Mouse (Mus musculus) liver, embryonic 13.5 days (tissue): ENCODE data around the gene A130010J15Rik. TPM values are rescaled to one million over a fixed set of nuclear protein-coding genes. Genes with fewer than 3 reads are reported as not detected.

Experiments used
- ATAC-seq: fragments of 200-750 bp; cut with Nextera tagmentation; 2 replicates; pipeline ENCODE4 v1.8.0; 2017; ENCODE audit warnings: low read depth, mild to moderate bottlenecking, moderate number of reproducible peaks, moderate library complexity
- DNase-seq: peaks from one replicate; pipeline ENCODE4 v3.0.0; 2022
- H3K27ac ChIP-seq: fragments of 300-500 bp; sonication (generic); 2 replicates; pipeline ENCODE4 v1.5.1; 2015; ENCODE audit warnings: moderate library complexity, mild to moderate bottlenecking, inconsistent platforms
- H3K27me3 ChIP-seq: fragments of 300-500 bp; sonication (generic); 2 replicates; pipeline ENCODE4 v1.6.1; 2015; ENCODE audit warnings: mild to moderate bottlenecking, inconsistent platforms
- H3K36me3 ChIP-seq: fragments of 300-500 bp; sonication (generic); 2 replicates; pipeline ENCODE4 v1.6.1; 2015; ENCODE audit warnings: mild to moderate bottlenecking, inconsistent platforms
- H3K4me1 ChIP-seq: fragments of 300-500 bp; sonication (generic); replicated peaks from 2 replicates; pipeline ENCODE4 v1.6.1; 2015; ENCODE audit warnings: inconsistent platforms
- H3K4me2 ChIP-seq: fragments of 300-500 bp; sonication (generic); 2 replicates; pipeline ENCODE4 v1.6.1; 2015; ENCODE audit warnings: inconsistent platforms, mild to moderate bottlenecking, moderate library complexity
- H3K4me3 ChIP-seq: fragments of 300-500 bp; sonication (generic); replicated peaks from 2 replicates; pipeline ENCODE4 v1.5.1; 2015; ENCODE audit warnings: mild to moderate bottlenecking, inconsistent platforms
- H3K9ac ChIP-seq: fragments of 300-500 bp; sonication (generic); 2 replicates; pipeline ENCODE4 v1.6.1; 2015; ENCODE audit warnings: mild to moderate bottlenecking, inconsistent platforms
- H3K9me3 ChIP-seq: fragments of 300-500 bp; sonication (generic); replicated peaks from 2 replicates; pipeline ENCODE4 v1.6.1; 2016; ENCODE audit warnings: inconsistent platforms
- WGBS: fragments of 180-500 bp; shearing (Covaris S2); methylation state at CpG from one replicate; pipeline ENCODE4 v1.1.7; 2015; ENCODE audit not compliant: insufficient replicate concordance; 5-methylcytosine and 5-hydroxymethylcytosine counted together
- polyA plus RNA-seq: library from polyadenylated mRNA; unstranded; fragments of >200 nt; fragmentation: Nextera tagmentation; extraction: Ambion mirVana; gene quantifications from 2 replicates; pipeline ENCODE4 v1.2.1, GENCODE M21; 2015

Gene A130010J15Rik
- polyA plus RNA-seq, 1 experiment from 2014 or later = 5.5 TPM

DNA sequence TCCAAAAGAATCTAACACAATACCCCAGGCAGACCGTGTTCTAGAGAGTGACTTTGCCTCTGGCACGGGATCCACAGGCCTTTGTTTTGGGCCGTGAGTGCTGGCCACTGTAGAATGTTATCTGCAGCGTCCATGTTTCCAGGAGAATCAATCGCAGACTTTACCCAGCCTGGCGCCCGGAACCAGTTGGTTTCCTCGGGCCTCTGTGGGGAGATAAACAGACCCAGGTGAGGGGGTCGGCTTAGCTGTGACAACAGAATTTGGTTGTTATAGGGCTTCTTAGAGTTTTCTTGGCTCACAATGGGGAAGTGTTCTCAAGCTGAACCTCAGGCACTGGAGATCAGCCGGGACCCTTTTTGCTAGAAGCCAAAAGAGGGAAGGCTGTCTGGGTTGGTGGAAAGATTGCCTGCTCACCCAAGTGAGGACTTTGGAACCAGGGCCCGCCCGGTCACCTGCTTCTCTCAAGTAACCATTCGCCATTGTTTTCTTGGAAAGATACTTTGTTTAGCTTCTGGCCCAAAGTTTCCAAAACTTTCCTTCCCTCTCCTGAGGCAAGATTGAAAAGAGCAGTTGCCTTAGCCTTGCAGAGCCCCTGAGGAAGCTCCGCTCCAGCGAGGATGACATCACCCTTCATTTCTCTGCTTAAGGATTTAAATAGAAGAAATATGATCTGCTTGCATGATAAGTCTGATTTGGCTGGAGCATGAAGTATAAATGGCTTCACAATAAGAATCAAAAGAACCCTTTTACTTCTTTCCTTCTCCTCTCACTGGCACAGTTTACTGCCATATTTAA, 11.3 kb upstream of the A130010J15Rik start:
- ATAC-seq (no peak), DNase-seq (no peak)
- 25% methylated on average over 15 of the region's 15 CpGs for WGBS
- H3K36me3 ChIP-seq = no peaks in the 10 kb centered on the region
- H3K4me2 ChIP-seq = no peak overlapping the region
- peaks cover 53% of the 10 kb centered on the region for H3K4me1 ChIP-seq
- no peak overlapping the region for H3K9ac ChIP-seq
- H3K27me3 ChIP-seq = peaks cover 33% of the 10 kb centered on the region
- H3K27ac ChIP-seq = 0 out of 2 replicates have a peak overlapping the region, but pooled peaks have one; percentile 29
- H3K4me3 ChIP-seq = no peak overlapping the region
- H3K9me3 ChIP-seq = no peaks in the 10 kb centered on the region

DNA sequence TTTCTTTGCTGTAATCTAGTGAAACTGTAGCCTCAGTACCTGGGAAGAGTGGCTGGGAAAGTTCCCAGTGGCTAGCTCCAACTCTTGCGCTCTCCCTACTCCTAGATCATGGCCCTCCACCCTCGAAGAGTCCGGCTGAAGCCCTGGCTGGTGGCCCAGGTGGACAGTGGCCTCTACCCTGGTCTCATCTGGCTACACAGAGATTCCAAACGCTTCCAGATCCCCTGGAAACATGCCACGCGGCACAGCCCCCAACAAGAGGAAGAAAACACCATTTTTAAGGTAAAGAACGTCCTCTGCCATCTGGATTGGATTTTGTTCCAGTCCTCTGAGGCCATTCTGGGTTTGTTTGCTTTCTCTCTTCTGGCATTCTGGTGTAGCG, 10.7 kb upstream of the A130010J15Rik start:
- Histone ChIP-seq H3K4me2 (no peak overlapping the region), H3K36me3 (no peaks in the 10 kb centered on the region), H3K27ac (no peak overlapping the region), H3K27me3 (peaks cover 27% of the 10 kb centered on the region), H3K4me3 (no peak overlapping the region), H3K9ac (no peak overlapping the region), H3K9me3 (no peaks in the 10 kb centered on the region), H3K4me1 (peaks cover 53% of the 10 kb centered on the region)
- DNase-seq (no peak), ATAC-seq (no peak)
- WGBS = 66% methylated on average over 8 of the region's 8 CpGs

DNA sequence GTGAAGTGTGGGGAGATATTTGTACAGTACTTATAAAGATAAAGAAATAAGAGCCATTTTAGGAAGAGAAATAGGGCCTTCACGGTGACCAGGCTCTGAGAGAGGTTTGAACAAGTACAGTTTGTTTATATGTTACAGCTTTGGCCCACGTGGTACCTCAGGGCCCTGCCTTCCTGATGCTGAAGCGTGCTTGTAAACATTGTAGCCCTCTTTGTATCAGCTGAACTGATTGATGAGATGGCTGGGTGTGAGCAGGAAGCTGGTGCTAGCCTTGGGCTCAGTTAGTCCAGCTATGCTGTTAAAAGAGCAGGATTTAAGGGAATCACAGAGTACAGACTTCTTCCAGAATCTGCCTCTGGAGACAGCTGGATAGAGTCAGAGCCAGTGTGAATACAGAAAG, 8.7 kb upstream of the A130010J15Rik start:
- Histone ChIP-seq H3K27ac (no peak overlapping the region), H3K4me2 (no peak overlapping the region), H3K4me3 (no peak overlapping the region), H3K9ac (no peak overlapping the region), H3K27me3 (peaks cover 6% of the 10 kb centered on the region), H3K9me3 (no peaks in the 10 kb centered on the region), H3K36me3 (no peaks in the 10 kb centered on the region), H3K4me1 (peaks cover 37% of the 10 kb centered on the region)
- ATAC-seq (no peak), DNase-seq (no peak)
- WGBS = 43% methylated on average over 3 of the region's 3 CpGs

DNA sequence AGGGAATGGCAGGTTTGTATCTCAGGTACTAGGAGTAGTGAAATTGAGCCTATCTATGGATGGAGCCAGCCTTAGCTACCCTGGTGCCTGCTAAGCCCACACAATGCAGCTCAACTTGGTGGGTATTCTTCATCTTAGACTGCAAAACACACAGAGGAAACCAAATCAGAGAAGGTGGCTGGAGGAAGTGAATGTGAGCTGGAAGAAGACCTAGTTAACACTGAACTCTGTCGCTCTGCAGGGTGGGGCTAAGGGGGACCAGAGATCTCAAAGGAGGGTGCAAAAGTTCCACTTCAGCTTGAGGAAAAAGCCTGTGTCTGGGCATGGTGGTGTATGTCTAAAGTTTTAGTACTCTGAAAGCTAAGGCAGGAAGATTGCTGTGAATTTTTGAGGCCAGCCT, 8.2 kb upstream of the A130010J15Rik start:
- Histone ChIP-seq H3K27me3 (peaks cover 2% of the 10 kb centered on the region; the same call in 1 of the 2 replicates), H3K4me2 (peak overlapping the region; percentile 53; the same call in 1 of the 2 replicates), H3K4me1 (peaks cover 37% of the 10 kb centered on the region), H3K9me3 (no peaks in the 10 kb centered on the region), H3K9ac (0 out of 2 replicates have a peak overlapping the region, but pooled peaks have one; percentile 3), H3K36me3 (no peaks in the 10 kb centered on the region), H3K27ac (no peak overlapping the region), H3K4me3 (no peak overlapping the region)
- no peak for DNase-seq
- no peak for ATAC-seq
- WGBS = 27% methylated on average over 1 of the region's 1 CpGs

DNA sequence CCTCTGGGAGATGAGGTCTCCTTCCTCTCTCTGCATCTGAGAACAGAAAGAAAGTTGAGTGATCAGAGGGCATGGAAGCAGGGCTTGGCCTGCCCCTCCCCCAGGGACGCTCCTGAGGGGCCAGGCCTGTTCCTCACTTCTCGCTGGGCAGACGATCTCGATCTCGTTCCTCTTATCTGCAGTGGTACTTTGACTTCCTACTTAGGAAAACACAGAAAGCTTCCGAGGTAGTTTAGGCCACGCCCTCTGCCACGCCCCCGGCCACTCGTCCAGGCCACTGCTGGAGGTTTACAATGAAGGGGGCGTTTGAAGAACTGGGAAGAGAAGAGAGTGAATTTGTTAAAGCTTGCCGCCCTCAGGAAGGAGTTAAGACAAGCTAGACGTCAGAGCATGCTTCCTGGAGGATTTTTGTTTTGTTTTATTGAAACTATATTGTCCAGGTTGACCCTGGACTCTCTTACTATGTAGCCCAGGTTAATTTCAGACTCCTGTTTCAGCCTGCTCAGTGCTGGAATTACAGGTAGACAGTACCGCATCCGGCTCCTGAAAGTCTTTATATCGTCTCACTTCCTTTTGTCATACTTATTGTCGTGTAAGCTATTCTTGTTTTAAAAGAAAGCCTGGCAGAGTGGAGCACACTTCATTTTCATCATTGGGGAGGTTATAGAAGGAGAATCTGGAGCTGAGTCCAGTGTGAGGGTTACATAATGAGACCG, 7.4 kb upstream of the A130010J15Rik start:
- peaks cover 37% of the 10 kb centered on the region for H3K4me1 ChIP-seq
- H3K27ac ChIP-seq = peak overlapping the region; percentile 4; the same call in 1 of the 2 replicates
- WGBS = 13% methylated on average over 18 of the region's 18 CpGs
- H3K36me3 ChIP-seq = no peaks in the 10 kb centered on the region
- peak overlapping the region; percentile 53 for H3K4me2 ChIP-seq
- no peak overlapping the region; the same call in 1 of the 2 replicates for H3K9ac ChIP-seq
- H3K4me3 ChIP-seq = peak overlapping the region; percentile 21; the same call in 1 of the 2 replicates
- DNase-seq (peak; percentile 62), ATAC-seq (peak; percentile 62)
- H3K27me3 ChIP-seq = no peaks in the 10 kb centered on the region
- H3K9me3 ChIP-seq = no peaks in the 10 kb centered on the region

DNA sequence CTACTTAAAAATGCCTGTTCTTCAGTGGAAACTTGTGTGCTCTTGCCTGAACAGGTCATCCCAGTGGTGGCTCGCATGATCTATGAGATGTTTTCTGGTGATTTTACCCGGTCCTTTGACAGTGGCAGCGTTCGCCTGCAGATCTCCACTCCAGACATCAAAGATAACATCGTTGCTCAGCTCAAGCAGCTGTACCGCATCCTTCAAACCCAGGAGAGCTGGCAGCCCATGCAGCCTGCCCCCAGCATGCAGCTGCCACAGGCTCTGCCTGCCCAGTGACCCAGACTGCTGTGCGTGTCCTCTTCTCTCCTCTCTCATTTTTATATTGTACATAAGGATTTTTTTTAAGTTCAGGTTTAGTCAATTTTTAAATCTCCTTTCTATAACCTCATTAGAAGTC, 1.4 kb downstream of the A130010J15Rik start:
- 75% methylated on average over 7 of the region's 7 CpGs for WGBS
- no peak for ATAC-seq

DNA sequence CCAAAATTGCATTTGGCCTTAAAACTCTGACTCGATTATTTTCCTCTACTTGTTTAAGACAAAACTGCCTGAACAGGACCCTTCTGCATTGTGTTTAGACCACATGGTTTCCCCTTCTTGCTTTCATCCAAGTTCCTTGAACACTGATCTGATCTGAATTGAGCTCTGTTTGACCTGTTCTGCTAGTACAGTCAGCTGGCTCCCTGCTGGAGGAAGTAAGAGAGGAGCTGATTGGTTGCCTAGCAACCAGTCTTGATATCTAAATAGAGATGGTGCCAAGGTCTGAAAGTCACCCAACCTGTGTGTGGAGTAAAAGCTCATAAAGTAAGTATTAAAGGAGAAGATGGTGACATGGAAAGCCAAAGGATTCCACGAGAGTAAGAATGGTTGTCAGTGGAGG, 2.0 kb downstream of the A130010J15Rik start:
- H3K27me3 ChIP-seq = no peaks in the 10 kb centered on the region
- no peaks in the 10 kb centered on the region for H3K9me3 ChIP-seq
- H3K36me3 ChIP-seq = no peaks in the 10 kb centered on the region
- H3K27ac ChIP-seq = no peak overlapping the region
- no peak overlapping the region for H3K9ac ChIP-seq
- DNase-seq (no peak), ATAC-seq (no peak)
- WGBS = 61% methylated on average over 2 of the region's 2 CpGs
- H3K4me3 ChIP-seq = no peak overlapping the region
- no peak overlapping the region for H3K4me2 ChIP-seq
- peaks cover 29% of the 10 kb centered on the region for H3K4me1 ChIP-seq

More for the DNA sequence above, 1.4 kb downstream of the A130010J15Rik start:
- Histone ChIP-seq H3K27ac (no peak overlapping the region), H3K4me3 (no peak overlapping the region), H3K27me3 (no peaks in the 10 kb centered on the region), H3K9ac (no peak overlapping the region), H3K36me3 (no peaks in the 10 kb centered on the region), H3K4me1 (peaks cover 23% of the 10 kb centered on the region), H3K9me3 (no peaks in the 10 kb centered on the region), H3K4me2 (no peak overlapping the region)
- no peak for DNase-seq

DNA sequence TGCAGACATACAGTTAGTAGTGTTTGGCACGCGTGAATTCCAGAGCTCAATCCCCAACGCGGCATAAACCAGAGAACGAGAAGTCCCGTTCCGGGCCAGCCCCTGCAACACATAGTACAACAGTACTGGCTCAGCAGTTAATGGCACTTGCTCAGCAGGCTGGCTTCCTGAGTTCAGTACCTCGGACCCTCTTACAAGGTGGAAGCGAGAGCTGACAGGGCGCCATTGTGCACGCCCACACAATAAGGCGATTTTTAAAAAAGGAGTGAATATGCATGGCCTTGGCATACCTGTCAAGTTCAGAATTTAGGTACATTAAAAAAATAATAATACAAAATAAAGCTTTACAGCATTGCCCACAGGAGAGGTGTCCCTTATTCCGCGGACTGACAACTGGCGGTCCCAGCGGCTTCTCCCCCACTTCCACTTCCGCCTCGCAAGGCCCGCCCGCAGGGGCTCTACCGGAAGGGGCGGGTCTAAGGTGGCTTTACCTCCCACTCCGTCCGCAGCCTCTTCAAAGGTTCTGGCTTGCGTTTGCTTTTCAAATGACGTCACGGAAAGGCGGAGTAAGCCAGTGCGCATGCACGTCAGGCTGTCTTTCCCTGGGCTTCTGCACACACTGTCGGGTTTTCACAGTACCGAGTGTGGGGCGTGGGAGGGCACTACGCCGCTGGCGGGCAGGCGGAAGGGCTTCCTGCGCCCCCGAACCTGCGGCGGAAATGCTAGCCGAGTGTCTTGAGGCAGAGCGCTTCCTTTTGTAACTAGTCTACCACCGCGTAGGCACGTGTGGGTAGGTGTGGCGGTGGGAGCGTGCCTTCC, 5.4 kb downstream of the A130010J15Rik start:
- under 1% methylated on average over 48 of the region's 48 CpGs for WGBS

DNA sequence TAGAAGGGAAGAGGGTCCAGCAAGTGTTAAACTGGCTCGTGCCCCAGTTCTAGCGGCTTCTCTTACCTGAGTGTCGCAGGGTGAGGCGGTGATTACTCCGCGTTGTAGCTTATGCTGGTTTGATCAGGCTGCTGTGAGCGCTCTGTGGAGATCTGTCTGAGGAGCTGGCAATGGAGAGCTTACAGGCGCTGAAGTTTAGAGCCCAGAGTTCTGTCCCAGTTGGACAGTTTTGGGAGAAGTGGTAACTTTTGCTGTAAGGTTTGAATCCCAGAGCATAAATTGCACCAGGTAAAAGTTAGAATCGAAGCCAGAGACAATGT, 5.9 kb downstream of the A130010J15Rik start:
- 14% methylated on average over 9 of the region's 9 CpGs for WGBS
- peak overlapping the region; percentile 91 for H3K4me2 ChIP-seq
- H3K27me3 ChIP-seq = no peaks in the 10 kb centered on the region
- peak overlapping the region; percentile 90 for H3K9ac ChIP-seq
- H3K4me1 ChIP-seq = peaks cover 40% of the 10 kb centered on the region
- ATAC-seq = no peak
- no peak for DNase-seq
- H3K27ac ChIP-seq = peak overlapping the region; percentile 80
- H3K36me3 ChIP-seq = no peaks in the 10 kb centered on the region
- H3K9me3 ChIP-seq = no peaks in the 10 kb centered on the region
- peak overlapping the region; percentile 88 for H3K4me3 ChIP-seq

More for the DNA sequence above, 5.4 kb downstream of the A130010J15Rik start:
- Histone ChIP-seq H3K9ac (peak overlapping the region; percentile 90), H3K4me2 (peak overlapping the region; percentile 91), H3K27ac (peak overlapping the region; percentile 80), H3K27me3 (no peaks in the 10 kb centered on the region), H3K4me3 (peak overlapping the region; percentile 88), H3K36me3 (no peaks in the 10 kb centered on the region), H3K9me3 (no peaks in the 10 kb centered on the region), H3K4me1 (peaks cover 40% of the 10 kb centered on the region)
- ATAC-seq = peak; percentile 99
- DNase-seq = peak; percentile 99

DNA sequence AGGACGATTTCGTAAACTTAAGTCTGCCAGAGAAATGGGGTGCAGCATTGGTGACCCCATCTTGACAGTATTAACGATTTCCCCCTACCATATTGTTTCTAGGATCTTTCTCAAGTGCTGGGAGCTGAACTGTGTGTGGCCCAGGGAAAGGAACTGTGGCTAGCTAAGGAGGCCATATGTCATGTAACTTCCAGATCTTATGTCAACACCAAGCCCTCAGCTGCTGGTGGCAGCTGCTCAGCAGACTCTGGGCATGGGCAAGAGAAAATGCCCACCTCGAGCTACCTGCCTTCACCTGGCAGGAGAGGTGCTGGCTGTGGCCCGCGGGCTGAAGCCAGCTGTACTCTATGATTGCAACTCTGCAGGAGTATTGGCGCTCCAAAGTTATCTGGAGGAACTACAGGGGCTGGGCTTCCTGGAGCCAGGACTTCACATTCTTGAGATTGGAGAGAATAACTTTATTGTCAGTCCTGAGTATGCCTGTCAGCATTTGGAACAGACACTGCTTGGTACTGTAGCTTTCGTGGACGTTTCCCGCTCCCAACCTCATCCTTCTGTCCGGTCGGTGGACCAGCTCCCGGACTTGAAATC, 6.4 kb downstream of the A130010J15Rik start:
- Histone ChIP-seq H3K27ac (peak overlapping the region; percentile 80), H3K4me3 (peak overlapping the region; percentile 88), H3K4me2 (peak overlapping the region; percentile 91), H3K9ac (peak overlapping the region; percentile 90), H3K4me1 (peaks cover 40% of the 10 kb centered on the region), H3K9me3 (no peaks in the 10 kb centered on the region), H3K27me3 (no peaks in the 10 kb centered on the region), H3K36me3 (no peaks in the 10 kb centered on the region)
- DNase-seq = no peak
- no peak for ATAC-seq
- 67% methylated on average over 13 of the region's 13 CpGs for WGBS

DNA sequence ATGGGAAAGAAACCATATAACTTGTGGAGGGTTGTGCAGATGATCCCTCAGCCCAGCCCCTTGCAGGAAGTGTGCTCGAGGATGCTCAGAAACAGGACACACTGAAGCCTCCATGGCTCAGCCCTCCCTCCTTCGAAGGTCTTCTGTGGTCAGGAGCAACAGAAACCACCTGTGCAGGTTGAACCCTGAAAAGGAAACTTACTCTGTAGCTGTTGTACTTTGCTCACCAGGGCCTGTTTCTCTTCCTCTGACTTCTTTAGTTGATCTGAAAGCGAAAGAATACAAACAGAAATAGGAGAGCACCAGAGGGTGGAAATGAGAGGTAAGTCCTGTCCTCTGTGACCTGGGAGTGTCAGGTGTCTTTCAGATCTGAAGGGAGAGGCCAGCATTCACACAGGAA, 13.3 kb downstream of the A130010J15Rik start:
- Histone ChIP-seq H3K36me3 (no peaks in the 10 kb centered on the region), H3K4me1 (no peaks in the 10 kb centered on the region; the same call in 1 of the 2 replicates), H3K4me3 (no peak overlapping the region), H3K9me3 (no peaks in the 10 kb centered on the region), H3K27ac (no peak overlapping the region), H3K27me3 (no peaks in the 10 kb centered on the region), H3K9ac (no peak overlapping the region), H3K4me2 (no peak overlapping the region)
- WGBS = 75% methylated on average over 3 of the region's 3 CpGs
- ATAC-seq = no peak
- no peak for DNase-seq
